Mouse (Mus musculus): Measurements from ENCODE around the gene D11Wsu47e.
"Not testable (repeated sequence)": the region's sequence is repeated elsewhere in the genome, so short reads cannot be mapped to it uniquely, and the experiment has no call there.

D11Wsu47e gene

DNA sequence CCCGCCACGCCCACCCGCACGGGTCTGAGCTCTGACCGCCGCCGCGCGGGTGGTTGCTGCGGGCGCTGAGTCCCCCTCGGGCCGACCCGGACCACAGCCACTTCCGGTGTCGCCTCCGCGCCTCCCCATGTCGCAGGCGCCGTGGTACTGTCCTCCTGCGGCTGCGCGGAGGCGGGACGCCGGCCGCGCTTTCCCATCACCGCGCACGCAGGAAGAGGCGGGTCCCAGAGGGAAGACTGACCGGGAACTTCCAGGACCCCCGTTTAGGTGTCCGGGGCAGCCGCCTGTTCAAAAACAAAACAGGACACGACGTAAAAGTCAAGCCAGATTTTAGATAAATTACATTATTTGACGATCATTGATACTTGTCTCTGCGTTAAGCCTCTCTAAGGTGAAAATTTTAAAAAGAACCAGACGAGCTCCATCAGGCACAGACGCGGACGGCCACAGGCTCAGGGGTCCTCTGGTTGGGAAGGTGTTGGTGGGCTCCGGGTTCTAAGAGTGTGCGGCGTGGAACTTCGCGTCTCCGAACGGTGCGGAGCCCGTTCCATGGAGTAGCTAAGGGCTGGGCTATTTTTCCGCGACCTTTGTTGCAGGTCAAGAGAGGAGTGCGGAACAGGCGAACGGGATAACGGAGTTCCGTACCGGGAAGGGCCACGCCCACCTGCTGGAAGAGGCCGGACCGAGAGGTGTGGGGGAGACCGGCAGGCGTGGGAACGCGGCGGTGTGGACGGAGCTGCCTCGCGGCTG lies at the start of gene D11Wsu47e, which contains the start of gene Fam104a:
TSS of gene D11Wsu47e (plus strand) at position 456 of the 750 bp plus-strand sequence.
TSS of gene Fam104a (minus strand) at position 199 of the 750 bp plus-strand sequence.
- peak; percentile 86 for DNase-seq (ENCODE audit: low read depth, low spot score)

DNA sequence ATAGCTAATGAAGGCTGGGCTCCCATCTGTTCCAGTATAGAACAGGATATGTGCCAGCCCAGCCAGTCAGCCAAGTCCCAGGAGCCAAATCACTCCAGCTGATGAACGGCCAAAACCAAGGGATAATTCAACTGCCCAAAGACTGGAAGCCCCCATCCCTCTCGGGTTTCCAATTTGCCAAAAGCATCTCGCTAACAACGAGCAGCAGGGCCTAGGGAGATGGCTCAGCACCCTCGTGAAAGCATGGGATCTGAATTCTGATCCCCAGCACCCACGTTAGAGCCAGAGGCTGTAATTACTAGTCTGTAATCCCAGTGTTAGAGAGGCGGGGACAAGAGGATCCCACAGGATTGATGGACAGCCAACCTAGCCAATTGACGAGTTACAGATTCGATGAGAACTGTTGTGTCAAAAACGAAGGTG lies 49.5 kb upstream of the D11Wsu47e start:
- no peak for DNase-seq (ENCODE audit: low read depth, low spot score)

DNA sequence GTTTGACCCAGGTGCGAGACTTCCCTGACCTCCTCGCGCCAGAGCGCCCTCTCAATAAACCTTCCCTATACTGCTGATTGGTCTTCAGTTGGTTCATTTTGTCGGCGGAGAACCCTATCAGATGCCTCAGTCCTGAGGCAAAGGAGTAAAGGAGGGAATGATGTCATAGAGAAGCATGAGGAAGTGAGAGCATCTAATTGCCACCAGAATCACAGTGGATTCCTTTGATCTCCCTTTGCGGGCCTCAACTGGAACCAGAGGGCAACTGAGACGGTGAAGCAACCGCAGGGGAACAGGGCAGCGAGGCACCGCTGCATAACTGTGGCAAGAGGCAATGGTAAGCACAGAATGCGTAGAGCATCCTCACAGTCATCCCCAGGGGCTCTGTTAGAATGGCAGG lies 45.5 kb upstream of the D11Wsu47e start:
- no peak for DNase-seq (ENCODE audit: low read depth, low spot score)

DNA sequence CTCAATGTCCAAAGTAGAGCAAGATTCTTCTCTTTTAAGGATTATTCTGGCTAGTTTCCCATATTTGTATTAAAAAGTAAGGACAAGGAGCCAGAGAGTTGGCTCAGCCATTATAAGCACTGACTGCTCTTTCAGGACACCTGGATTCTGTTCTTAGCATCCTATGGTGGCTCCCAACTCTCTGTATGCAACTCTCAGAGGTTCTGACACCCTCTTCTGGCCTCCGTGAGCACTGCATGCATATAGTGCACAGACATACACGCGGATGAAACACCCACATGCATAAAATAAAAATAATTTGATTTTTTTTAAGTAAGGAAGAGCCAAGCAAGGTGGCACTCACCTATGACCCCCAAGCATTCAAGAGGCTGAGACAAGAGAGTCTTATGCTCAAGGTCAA lies 39.0 kb upstream of the D11Wsu47e start:
- no peak for DNase-seq (ENCODE audit: low read depth, low spot score)

DNA sequence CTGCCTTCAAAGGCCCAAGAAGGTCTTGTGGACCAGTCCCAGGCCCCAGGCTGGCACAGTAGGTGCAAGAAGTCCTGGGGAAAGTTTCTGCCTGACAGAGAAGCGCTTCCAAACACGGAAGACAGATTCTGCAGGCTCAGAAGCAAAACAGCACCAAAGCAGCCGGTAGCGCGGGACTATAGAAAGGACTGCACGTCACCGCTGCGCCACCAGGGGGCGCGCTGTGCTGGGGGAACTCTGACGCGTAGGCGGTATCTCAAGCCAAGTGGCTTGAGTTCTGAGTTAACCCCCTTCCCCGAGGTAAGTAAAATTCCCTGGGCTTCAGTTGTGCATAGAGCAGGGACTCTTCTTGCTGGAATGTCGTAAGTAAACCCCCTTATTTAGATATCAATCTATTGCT lies 36.1 kb upstream of the D11Wsu47e start:
- peak; percentile 76 for DNase-seq (ENCODE audit: low read depth, low spot score)

DNA sequence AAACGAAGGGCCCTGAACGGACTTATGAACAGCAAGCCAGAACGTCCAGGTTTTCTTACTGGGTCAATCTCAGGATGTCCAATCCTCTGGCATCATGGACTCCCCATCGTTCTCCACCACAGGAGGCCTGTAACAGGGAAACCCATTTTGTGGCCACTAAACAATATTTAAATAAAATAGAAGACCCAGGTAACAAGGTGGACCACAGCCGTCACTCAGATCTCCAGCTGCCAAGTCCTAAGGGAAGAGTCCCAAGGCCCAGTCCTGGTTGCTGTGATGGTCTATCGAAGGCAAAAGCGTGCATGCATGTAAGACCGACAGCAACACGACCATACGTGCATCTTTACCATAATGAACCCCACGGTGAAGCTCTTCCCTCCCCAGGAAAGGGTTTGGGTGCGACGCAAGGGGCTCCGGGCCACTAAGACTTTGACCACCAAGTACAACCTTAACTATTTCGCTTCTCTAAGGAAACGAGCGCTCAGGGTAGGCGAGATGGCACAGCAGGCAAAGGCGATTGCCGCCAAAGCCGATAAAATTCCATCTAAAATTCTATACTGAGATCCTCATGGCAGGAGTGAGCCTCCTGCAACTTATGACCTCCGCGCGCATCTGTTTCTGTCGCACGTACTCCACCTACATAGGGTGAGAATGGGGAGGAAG lies 35.4 kb upstream of the D11Wsu47e start, which contains the start of gene Cog1:
TSS of gene Cog1 (plus strand) at position 480 of the 663 bp plus-strand sequence.
- DNase-seq (ENCODE audit: low read depth, low spot score): no peak

DNA sequence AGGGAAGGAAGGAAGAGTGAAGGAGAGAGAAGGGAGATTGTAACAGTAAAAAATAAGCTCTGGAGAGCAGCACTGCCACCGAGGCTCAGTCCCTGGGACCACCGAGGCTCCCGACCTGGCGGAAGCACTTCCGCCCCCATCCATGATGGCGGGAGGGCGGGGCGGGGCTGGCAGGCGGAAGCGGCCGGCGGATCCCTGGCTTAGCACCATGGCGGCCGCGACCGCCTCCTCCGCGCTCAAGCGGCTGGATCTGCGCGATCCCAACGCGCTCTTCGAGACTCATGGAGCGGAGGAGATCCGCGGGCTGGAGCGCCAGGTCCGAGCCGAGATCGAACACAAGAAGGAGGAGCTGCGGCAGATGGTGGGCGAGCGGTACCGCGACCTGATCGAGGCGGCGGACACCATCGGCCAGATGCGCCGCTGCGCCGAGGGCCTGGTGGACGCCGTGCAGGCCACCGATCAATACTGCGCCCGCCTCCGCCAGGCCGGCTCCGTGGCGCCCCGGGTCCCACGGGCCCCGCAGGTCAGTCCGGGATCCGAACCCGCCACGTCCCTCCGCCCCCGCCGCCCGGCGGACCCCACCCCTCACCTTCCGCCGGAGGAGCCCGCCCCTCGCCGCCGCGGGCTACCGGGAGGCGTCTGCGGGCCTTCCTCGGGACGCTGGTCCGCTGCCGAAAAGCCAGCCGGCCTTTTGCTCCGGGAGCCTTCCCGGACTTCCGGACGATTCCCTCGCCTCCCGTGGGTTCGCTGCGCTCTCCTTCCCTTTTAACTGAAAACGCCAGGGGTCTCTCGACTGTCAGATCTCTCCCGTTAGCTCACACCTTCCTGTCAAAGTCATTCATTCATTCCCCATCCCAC lies 34.6 kb upstream of the D11Wsu47e start, which contains the start of gene Slc39a11:
TSS of gene Slc39a11 (minus strand) at position 727 of the 858 bp plus-strand sequence.
- no peak for DNase-seq (ENCODE audit: low read depth, low spot score)

DNA sequence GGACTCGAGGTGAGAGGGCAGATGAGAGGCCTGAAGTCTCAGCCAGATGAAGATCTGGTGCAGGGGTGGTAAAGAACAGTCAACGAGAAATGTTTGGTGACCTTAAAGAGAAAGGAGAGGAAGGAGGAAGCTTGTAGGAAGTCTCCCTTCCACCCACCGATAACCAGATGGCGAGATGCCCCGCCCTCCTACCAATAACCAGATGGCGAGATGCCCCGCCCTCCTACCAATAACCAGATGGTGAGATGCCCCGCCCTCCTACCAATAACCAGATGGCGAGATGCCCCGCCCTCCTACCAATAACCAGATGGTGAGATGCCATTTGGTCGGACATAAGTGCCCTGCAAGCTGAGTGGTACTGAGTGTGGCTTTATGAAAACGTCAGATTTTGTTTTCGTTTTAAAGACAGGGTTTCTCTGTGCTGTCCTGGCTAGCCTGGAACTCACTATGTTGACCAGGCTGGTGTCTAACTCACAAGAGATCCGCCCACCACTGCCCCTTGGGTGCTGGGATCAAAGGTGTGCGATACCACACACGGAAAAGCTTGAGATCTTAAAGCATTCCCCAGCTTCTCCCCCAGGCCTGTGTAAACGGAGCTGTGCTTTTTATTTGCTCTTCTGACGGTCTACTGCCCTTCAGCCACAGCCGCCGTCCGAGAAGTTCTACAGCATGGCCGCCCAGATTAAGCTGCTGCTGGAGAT lies 32.9 kb upstream of the D11Wsu47e start:
- no peak for DNase-seq (ENCODE audit: low read depth, low spot score)

DNA sequence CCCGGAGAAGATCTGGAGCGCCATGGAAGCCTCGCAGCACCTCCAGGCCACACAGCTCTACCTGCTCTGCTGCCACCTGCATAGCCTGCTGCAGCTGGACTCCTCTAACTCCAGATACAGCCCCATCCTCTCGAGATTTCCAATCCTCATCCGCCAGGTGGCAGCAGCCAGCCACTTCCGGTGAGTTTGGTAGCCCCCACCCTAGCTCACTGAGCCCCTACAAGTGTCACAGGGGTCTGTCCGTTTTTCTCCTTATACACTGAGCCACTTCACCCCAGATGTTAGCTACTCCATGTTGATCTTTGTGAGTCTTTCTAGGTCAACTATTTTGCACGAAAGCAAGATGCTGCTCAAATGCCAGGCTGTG lies 32.3 kb upstream of the D11Wsu47e start:
- DNase-seq (ENCODE audit: low read depth, low spot score): no peak

DNA sequence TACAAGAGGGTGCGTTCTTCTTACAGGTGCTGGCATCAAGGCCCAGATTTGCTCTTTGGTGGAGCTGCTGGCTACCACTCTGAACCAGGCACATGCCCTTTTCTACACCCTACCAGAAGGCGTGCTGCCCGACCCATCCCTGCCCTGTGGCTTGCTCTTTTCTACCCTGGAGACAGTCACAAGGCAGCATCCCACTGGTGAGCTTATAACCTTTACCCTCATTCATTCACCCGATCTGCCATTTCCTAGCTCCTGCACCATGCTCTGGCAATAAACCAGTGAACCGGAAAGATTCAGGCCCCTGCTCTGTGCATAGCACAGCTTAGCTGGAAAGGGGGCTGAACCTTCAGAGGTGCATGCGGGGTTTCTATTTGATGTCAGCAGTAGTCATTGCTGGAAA lies 31.7 kb upstream of the D11Wsu47e start:
- DNase-seq (ENCODE audit: low read depth, low spot score): no peak

DNA sequence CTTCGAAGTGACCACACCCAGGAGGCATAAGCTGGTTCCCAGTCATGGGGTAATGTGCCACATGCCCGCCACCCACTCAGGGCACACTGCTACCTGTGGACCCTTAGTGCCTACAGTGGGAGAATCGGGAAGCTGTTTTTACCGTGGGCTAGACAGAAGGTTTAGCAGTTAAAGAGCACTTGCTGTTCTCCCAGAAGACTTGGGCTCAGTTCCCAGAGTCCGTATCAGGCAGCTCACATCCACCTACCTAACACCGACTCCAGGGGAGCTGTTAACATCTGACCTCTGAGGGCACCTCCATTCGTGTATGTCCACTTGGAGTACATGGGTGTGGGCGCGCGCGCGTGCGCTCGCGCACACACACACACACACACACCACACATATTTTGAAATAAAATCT lies 30.1 kb upstream of the D11Wsu47e start:
- DNase-seq (ENCODE audit: low read depth, low spot score): no peak

DNA sequence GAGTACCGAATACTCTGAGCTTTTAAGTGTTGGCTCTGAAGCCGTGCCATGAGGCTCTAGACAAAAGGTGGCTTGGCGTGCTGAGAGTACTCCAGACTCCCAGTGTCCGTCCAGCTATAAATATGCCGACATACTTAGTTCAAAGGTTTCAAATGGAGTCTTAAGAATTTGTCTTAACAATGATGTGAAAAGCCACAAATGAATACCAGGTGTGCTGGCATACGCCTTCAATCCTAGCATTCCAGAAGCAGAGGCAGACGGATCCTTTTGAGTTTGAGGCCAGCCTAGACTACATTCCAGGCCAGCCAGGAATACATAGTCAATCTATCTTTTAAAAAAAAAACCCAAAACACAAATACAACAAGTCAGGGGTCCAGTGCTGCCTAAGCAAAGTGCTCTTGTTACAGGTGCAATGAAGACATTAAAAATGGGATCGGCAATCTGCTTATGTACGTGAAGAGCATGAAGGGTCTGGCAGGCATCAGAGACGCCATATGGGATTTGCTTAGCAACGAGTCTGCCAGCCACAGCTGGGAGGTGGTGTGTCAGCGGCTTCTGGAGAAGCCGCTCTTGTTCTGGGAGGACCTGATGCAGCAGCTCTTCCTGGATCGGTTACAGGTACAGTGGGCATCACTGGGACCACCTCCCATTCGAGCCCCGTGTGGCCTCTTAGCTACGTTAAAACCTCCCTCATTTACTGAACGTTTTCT lies 29.5 kb upstream of the D11Wsu47e start:
- no peak for DNase-seq (ENCODE audit: low read depth, low spot score)

DNA sequence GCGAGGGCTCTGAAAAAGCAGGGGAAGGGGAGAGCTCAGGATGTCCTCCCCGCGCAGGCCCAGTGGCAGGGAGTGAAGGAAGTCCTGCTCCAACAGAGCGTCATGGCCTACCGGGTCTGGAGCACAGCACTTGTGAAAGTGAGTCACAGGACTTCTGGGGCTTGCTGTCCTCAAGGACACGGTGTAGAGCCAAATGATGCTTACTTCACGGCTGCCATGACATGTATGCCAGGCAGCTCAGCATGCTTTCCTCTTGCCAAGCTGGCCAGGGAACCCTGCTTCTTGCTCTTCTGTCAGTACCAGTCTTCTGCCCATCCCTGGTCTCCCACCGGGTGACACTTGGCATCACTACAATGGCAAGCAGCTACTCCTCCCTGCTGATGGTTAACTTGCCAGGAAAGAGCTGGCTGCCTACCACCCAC lies 27.7 kb upstream of the D11Wsu47e start:
- DNase-seq (ENCODE audit: low read depth, low spot score): no peak

DNA sequence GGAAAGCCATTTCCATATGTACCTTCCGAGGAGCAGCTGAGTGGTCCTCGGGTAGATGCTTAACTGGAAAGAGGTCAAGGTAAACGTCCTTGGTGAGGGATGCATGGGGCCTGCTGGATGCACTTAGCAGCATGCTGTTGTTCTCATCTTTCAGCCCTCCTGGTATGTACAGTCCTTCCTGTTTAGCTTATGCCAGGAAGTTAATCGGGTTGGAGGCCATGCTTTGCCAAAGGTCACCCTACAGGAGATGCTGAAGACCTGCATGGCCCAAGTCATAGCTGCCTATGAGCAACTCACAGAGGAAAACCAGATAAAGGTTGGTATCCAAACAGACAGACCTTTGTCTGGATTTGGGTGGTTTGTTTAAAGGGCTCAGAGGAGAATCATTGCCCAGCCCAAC lies 27.0 kb upstream of the D11Wsu47e start:
- no peak for DNase-seq (ENCODE audit: low read depth, low spot score)

DNA sequence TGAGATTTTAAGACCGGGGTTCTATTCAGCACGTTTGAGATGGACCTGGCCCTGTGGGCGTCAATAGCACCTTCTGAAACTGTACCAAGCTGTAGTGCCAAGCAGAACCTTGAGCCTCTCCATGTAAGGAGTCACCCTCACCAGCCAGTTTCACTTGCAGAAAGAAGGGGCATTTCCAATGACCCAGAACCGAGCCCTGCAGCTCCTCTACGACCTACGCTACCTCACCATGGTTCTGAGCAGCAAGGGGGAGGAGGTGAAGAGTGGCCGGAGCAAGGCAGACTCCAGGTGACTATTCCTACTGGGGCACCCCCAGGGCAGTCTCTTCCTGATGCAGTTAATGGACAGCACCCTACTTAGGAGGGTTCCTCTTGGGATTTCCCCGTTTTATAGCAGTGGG lies 25.9 kb upstream of the D11Wsu47e start:
- DNase-seq (ENCODE audit: low read depth, low spot score): no peak

DNA sequence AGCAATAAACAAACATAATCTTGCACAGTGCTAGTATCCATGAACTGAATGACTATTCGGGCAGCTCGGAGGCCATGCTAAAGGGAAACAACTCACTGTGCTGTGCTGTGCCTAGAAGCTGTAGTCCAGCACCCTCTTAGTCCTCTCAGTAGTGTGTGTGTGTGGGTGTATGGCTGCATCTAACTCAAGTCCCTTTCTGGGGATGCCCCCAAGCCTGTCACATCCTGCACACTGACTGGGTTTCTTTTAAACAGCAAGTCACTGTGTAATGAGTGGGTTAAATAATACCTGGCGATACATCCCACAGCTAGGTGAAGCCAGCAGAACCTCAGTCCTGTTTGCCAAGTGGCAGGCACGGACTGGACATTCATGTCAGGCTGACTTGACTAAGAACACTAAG lies 25.4 kb upstream of the D11Wsu47e start:
- DNase-seq (ENCODE audit: low read depth, low spot score): no peak

DNA sequence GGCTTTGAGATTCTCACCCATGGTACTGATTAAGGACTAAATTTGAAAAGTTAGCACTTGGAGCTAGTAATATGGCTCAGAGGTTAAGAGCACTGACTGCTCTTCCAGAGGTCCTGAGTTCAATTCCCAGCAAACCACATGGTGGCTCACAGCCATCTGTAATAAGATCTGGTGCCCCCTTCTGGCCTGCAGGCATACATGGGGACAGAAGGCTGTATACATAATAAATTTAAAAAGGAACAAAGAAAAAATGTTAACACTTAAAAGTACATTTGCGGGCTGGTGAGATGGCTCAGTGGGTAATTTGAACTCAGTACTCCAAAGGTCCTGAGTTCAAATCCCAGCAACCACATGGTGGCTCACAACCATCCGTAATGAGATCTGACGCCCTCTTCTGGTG lies 24.0 kb upstream of the D11Wsu47e start:
- not testable (repeated sequence) for DNase-seq (ENCODE audit: low read depth, low spot score)

DNA sequence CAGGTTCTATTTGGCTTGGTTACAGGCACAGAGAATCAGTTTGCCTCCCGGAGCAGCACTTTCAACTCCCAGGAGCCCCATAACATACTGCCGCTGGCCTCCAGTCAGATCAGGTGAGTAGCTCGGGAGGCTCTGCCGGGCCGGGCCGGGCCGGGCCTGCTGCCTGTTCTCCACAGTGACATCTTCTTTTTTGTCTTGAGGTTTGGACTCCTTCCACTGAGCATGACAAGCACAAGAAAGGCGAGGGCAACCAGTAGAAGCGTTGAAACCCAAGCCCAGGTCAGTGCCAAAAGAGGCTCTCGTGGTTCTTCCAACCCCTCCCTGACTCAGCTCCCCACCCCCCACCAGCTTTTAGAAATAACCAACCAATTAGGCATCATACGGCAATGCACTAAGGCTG lies 23.3 kb upstream of the D11Wsu47e start:
- DNase-seq (ENCODE audit: low read depth, low spot score): no peak

DNA sequence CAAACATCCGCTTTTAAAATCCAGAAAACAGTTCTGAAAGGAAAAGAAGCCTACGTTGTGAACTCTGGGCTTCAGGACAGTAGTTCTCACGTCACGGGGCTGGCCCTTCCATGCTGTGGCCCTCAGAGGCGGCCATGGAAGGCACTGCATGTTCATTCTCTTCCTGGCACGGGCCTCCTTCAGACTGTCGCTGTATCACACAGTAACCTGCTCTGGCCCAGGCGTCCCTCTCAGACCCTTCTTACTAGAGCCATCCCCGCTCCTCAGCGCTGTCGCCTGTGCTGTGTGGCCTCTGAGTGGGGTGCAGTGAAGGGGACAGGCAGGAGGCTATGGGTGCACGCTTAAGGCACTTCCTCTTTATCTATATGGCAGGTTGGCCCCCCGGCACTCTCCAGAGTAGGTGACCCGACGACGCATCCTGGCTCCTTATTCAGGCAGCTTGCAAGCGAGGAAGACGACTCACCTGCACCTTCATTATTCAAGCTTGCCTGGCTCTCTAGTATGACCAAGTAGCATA lies 22.3 kb upstream of the D11Wsu47e start:
- DNase-seq (ENCODE audit: low read depth, low spot score): no peak

DNA sequence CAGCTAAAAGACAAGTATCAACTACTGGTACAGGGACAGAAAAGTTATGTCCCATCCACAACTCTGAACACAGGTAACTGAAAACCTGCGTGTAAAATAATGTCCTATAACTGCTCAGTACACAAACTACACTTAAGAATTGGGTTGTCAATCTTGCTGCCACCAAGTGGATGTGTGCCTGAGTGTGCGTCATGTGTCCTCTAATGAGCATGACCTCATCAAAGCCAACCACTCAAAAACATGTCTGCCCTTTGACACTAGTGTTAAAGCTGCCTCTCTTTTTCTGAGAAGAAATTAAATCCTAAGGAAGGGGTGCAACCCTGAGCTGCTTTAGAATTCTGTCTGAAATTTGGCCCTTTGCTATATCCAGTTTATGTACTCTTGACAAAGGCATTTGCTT lies 19.9 kb upstream of the D11Wsu47e start:
- DNase-seq (ENCODE audit: low read depth, low spot score): no peak

DNA sequence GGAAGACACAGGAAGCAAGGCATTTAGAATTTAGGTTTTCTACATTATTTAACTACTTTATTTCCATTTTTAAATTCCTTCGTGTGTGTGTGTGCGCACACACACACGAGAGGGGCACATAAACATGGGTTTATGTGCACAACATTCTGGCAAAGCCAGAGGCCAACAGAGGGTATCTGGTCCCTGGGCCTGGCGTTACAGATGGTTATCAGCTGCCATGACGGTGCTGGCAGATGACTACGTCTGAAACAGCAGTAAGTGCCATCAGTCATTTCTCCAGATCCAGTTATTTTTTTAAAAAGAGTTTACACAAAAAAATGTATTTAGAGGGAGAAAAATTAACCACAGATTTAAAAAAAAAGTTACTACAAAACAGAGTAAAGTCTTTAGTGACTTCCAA lies 18.0 kb upstream of the D11Wsu47e start:
- DNase-seq (ENCODE audit: low read depth, low spot score): no peak
